Comparison of ENCODE assay signal across 8 mouse cellular contexts in genomic region chr1:156365740-156366139, GRCm38 (mm10). TPM values are rescaled to one million over a fixed set of nuclear protein-coding genes. Genes with fewer than 3 reads are reported as not detected.
DNase-seq lines count a peak whose midpoint lies in the region; ATAC-seq and TF ChIP-seq lines count a peak whose summit lies in the region.

Gene Gm2000, plus strand, starts transcription at chr1:156366040.

- H3K9me3 ChIP-seq in hindbrain, postnatal 0 days (ENCODE audit: low read length), result peaks cover 4% of the 10 kb centered on the region; the same call in 1 of the 2 replicates

- no peak within 1 kb of the TSS for H3K4me2 ChIP-seq in hindbrain, postnatal 0 days (ENCODE audit: low read depth, low read length)

- DNase-seq in adrenal gland, adult 18-20 months (ENCODE audit: low spot score in 2 of 2), result no peak
- DNase-seq in adrenal gland, adult (ENCODE audit: inconsistent age in 2 of 2, low spot score in 1 of 2), result no peak
- DNase-seq in adrenal gland, postnatal 14 days, result no peak
- DNase-seq in gastrocnemius, adult 8-10 months (ENCODE audit: low spot score in 2 of 2), result no peak
- DNase-seq in hindbrain, postnatal 0 days (ENCODE audit: low spot score), result no peak
- DNase-seq in B cell, adult 2 months, result no peak

- no peak within 1 kb of the TSS for H3K9ac ChIP-seq in hindbrain, postnatal 0 days (replicated peaks; ENCODE audit: low read length)

- no peaks in the 10 kb centered on the region for H3K4me1 ChIP-seq in hindbrain, postnatal 0 days (ENCODE audit: insufficient read depth, low read length)

- TF ChIP-seq CTCF in hindbrain, postnatal 0 days (IDR thresholded peaks at IDR 0.05; ENCODE audit: low read depth), result no peak

- WGBS in hindbrain, postnatal 0 days, result 89% methylated on average over 8 of the region's 8 CpGs

- H3K36me3 ChIP-seq in hindbrain, postnatal 0 days (ENCODE audit: insufficient read depth, low read length), result no peaks in the 10 kb centered on the region

- no peak within 1 kb of the TSS for H3K4me3 ChIP-seq in hindbrain, postnatal 0 days (ENCODE audit: low read length)

- no peak for ATAC-seq in hindbrain, postnatal 0 days
- ATAC-seq in megakaryocyte, adult 5-6 weeks (ENCODE audit: poor library complexity, severe bottlenecking), result no peak
- ATAC-seq in frontal cortex, adult (ENCODE audit: low TSS enrichment), result no peak

- no peak within 1 kb of the TSS for H3K27ac ChIP-seq in hindbrain, postnatal 0 days

- H3K27me3 ChIP-seq in hindbrain, postnatal 0 days (ENCODE audit: insufficient read depth, low read length), result no peaks in the 10 kb centered on the region

RNA-seq across cellular contexts. Expression of gene Gm2000, which starts in this region (rescaled TPM):
- 100 to 1,000 TPM; 556 to 590 TPM for total RNA-seq in adrenal gland, adult 18-20 months (2021)
- 602 and 698 TPM in 2 replicates for total RNA-seq in adrenal gland, postnatal 14 days (2021)
- total RNA-seq in gastrocnemius, adult 8-10 months (2022), result 100 to 1,000 TPM; 369 to 503 (median 449) TPM
- 585 and 612 TPM in 2 replicates for total RNA-seq in hindbrain, postnatal 0 days (2014; rRNA removed)
- 468 and 472 TPM in 2 replicates for polyA plus RNA-seq in hindbrain, postnatal 0 days (2015; fragmentation: Nextera tagmentation; extraction: Ambion mirVana)
- total RNA-seq in megakaryocyte, adult 5-6 weeks (2015), result 878 and 965 TPM in 2 replicates
- 1,434 and 1,885 TPM in 2 replicates for total RNA-seq in megakaryocyte, adult 5-6 weeks (2017)
